Mouse (Mus musculus) kidney, adult 2 months (tissue): ENCODE data around the gene Yaf2. TPM values are rescaled to one million over a fixed set of nuclear protein-coding genes. Genes with fewer than 3 reads are reported as not detected.
"Not testable (repeated sequence)": the region's sequence is repeated elsewhere in the genome, so short reads cannot be mapped to it uniquely, and the experiment has no call there.

Source experiments
- DNase-seq: peaks from one replicate; pipeline ENCODE4 v3.0.0; 2021
- H3K27ac ChIP-seq: fragments of 200-500 bp; 2 replicates; pipeline ENCODE4 v1.5.1; 2012; ENCODE audit warnings: low read depth, low read length, control low read depth, inconsistent platforms; ENCODE audit not compliant: insufficient read depth
- H3K27me3 ChIP-seq: fragments of 200-500 bp; replicated peaks from 2 replicates; pipeline ENCODE4 v1.6.1; 2012; ENCODE audit warnings: mild to moderate bottlenecking, moderate library complexity, low read length, inconsistent platforms; ENCODE audit not compliant: control insufficient read depth, insufficient read depth
- H3K36me3 ChIP-seq: fragments of 200-500 bp; 2 replicates; pipeline ENCODE4 v1.6.1; 2012; ENCODE audit warnings: mild to moderate bottlenecking, moderate library complexity, low read length, inconsistent platforms; ENCODE audit not compliant: control insufficient read depth, insufficient read depth
- H3K4me1 ChIP-seq: fragments of 200-500 bp; 2 replicates; pipeline ENCODE4 v1.6.1; 2011; ENCODE audit warnings: low read length; ENCODE audit not compliant: control insufficient read depth, insufficient read depth
- H3K4me3 ChIP-seq: fragments of 200-500 bp; 2 replicates; pipeline ENCODE4 v1.5.1; 2011; ENCODE audit warnings: mild to moderate bottlenecking, low read depth, low read length, control low read depth; ENCODE audit not compliant: insufficient read depth
- CTCF ChIP-seq: fragments of 200-500 bp; conservative IDR thresholded peaks from 2 replicates; pipeline ENCODE4 v1.5.1; 2011; ENCODE audit warnings: low read depth, mild to moderate bottlenecking, control low read depth, low read length, moderate library complexity, mixed read lengths; ENCODE audit not compliant: insufficient read depth, insufficient read length
- POLR2A ChIP-seq: fragments of 200-500 bp; IDR thresholded peaks from one replicate; pipeline ENCODE4 v1.6.1; 2011; ENCODE audit warnings: low read depth, low read length, control low read depth
- WGBS: fragments of 180-500 bp; shearing (Covaris S2); methylation state at CpG from one replicate; pipeline ENCODE4 v1.1.7; 2018; 5-methylcytosine and 5-hydroxymethylcytosine counted together
- polyA plus RNA-seq: library from polyadenylated mRNA; depleted of rRNA; stranded (reverse); fragments of >200 nt; gene quantifications from 2 replicates; pipeline ENCODE4 v1.2.3, GENCODE M21; 2012; rRNA removed

Gene Yaf2
- 22.7 and 23.8 TPM in 2 replicates for polyA plus RNA-seq

DNA sequence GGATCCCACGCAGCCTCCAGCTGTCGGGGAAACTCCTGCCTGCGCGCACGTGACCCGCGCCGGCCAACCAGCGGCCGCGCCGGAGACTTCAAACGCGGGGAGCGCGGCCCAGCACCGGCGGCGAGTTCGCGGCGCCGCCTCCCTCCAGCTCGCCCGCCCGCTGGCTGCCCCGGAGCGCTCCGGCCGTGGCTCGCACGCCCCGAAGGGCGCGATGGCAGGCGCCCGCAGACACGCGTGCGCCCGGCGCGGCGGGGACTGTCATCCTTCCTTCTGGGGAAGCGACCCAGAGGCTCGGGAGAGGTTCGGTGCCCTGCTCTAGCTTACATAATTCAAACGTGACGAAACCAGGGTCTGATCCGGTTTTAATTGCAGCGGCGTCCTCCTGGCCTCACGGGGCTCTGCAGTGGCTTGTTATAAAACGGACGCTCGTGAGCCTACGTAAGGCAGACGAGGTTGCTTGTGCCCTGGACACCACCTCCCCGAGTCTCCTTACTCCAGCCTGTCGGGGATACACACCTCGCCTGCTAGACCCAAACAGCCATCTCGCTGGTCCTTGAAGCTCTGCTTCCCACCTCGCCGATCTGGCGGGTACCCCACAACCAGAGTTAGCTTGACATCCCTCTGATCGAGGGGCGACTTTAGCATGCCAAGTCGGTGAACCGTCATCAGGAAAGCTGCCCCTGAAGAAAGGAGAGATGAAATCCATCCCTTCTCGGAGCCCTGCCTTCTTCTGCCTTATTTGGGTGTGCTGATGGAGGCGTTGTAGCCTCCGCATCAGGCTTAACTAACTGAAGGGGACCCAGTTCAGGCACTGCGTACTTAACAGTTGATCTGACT is at the start of gene Yaf2:
TSS of gene Yaf2 (minus strand) at position 11 of the 837 bp plus-strand sequence.
- TF ChIP-seq POLR2A, result no peak
- no peak for TF ChIP-seq CTCF
- H3K4me3 ChIP-seq, result peak within 1 kb of the TSS; percentile 68
- no peaks in the 10 kb centered on the region for H3K36me3 ChIP-seq
- 0 out of 2 replicates have a peak, but pooled peaks cover 3% of the 10 kb centered on the region for H3K4me1 ChIP-seq
- under 1% methylated on average over 73 of the region's 73 CpGs for WGBS
- H3K27me3 ChIP-seq, result no peaks in the 10 kb centered on the region
- DNase-seq, result peak; percentile 91
- H3K27ac ChIP-seq, result peak within 1 kb of the TSS; percentile 36; the same call in 1 of the 2 replicates

DNA sequence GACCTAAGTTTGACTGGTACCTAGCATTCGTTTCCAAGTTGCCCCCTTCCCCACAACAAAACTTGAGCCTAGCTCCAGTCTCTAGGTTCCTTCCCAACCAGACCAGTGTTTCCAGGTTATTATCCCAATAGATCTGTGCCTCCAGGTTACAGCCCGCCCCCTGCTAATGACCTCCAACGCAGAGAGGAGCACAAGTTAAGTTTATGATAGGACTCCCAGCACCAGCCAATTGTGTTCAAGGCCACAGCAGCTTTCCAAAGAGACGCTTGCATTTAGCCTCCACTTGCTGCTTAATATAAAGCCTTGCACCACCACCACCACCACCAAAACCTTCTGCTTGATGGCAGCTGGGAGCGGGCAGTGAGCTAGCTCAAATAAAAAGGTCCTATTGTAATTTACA is 44.6 kb upstream of the Yaf2 start:
- Histone ChIP-seq H3K36me3 (no peaks in the 10 kb centered on the region), H3K4me1 (no peaks in the 10 kb centered on the region), H3K4me3 (no peak overlapping the region), H3K27me3 (no peaks in the 10 kb centered on the region), H3K27ac (no peak overlapping the region)
- no peak for DNase-seq
- TF ChIP-seq POLR2A (no peak), CTCF (no peak)
- 58% methylated on average over 5 of the region's 5 CpGs for WGBS

DNA sequence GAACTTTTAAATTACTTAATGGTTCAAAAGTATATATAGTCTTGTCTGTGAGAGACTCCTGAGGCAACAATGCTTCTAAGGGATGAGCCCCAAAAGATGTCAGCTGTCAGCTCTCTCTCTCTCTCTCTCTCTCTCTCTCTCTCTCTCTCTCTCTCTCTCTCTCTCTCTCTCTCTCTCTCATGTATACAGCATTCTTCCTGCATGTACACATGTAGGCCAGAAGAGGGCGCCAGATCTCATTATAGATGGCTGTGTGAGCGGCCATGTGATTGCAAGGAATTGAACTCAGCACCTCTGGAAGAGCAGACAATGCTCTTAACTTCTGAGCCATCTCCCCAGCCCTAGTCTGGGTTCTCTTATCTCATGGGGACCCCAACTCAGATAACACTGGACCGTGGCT is 42.4 kb upstream of the Yaf2 start:
- DNase-seq, result no peak
- H3K36me3 ChIP-seq, result no peaks in the 10 kb centered on the region
- H3K27ac ChIP-seq, result no peak overlapping the region
- H3K27me3 ChIP-seq, result no peaks in the 10 kb centered on the region
- no peak for TF ChIP-seq POLR2A
- peak; percentile 50 for TF ChIP-seq CTCF
- WGBS, result 78% methylated on average over 3 of the region's 3 CpGs
- no peaks in the 10 kb centered on the region for H3K4me1 ChIP-seq
- no peak overlapping the region for H3K4me3 ChIP-seq

DNA sequence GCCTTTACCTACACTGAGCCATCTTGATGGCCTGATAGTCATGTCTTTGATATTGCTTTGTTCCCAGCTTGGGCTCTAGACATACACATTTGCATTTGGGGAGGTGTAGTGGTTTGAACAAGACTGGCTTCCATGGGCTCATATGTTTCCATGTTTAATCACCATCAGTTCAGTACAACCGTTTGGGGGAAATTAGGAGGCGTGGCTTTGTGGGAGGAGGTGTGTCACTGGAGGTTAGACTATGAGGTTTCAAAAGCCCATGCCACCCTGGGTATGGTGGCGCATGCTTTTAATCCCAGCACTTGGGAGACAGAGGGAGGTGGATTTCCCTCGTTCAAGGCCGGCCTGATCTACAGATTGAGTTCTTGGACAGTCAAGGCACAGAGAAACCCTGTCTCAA is 39.0 kb upstream of the Yaf2 start:
- Histone ChIP-seq H3K4me3 (no peak overlapping the region), H3K27ac (no peak overlapping the region), H3K36me3 (no peaks in the 10 kb centered on the region), H3K27me3 (no peaks in the 10 kb centered on the region), H3K4me1 (no peaks in the 10 kb centered on the region)
- no peak for DNase-seq
- 87% methylated on average over 5 of the region's 5 CpGs for WGBS
- TF ChIP-seq POLR2A (no peak), CTCF (no peak)

DNA sequence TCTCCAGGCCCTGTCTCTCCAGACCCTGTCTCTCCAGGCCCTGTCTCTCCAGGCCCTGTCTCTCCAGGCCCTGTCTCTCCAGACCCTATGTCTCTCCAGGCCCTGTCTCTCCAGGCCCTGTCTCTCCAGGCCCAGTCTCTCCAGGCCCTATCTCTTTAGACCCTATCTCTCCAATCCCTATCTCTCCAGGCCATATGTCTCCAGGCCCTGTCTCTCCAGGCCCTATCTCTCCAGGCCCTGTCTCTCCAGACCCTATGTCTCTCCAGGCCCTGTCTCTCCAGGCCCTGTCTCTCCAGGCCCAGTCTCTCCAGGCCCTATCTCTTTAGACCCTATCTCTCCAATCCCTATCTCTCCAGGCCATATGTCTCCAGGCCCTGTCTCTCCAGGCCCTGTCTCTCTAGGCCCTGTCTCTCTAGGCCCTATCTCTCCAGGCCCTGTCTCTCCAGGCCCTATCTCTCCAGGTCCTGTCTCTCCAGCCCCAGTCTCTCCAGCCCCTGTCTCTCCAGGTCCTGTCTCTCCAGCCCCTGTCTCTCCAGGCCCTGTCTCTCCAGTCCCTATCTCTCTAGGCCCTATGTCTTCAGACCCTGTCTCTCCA is 35.9 kb upstream of the Yaf2 start:
- not testable (repeated sequence) for H3K27ac ChIP-seq

DNA sequence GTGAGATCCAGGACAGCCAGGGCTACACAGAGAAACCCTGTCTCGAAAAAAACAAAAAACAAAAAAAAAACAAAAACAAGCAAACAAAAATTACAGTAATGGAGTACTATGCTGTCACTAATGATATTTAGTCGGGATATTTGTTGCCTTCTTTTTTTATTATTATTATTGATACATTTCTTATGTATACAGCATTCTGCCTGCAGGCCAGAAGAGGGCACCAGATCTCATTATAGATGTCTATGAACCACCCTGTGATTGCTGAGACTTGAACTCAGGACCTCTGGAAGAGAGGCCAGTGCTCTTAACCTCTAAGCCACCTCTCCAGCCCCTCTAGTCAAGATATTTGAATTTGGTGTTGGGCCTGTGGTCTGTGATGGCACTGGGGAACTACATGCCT is 35.1 kb upstream of the Yaf2 start:
- no peak for DNase-seq
- Histone ChIP-seq H3K4me1 (no peaks in the 10 kb centered on the region), H3K27ac (no peak overlapping the region), H3K36me3 (no peaks in the 10 kb centered on the region), H3K4me3 (no peak overlapping the region), H3K27me3 (no peaks in the 10 kb centered on the region)
- no peak for TF ChIP-seq POLR2A
- TF ChIP-seq CTCF, result no peak
- 90% methylated on average over 2 of the region's 2 CpGs for WGBS

More for the DNA sequence above, 35.9 kb upstream of the Yaf2 start:
- H3K4me1 ChIP-seq, H3K4me3 ChIP-seq, H3K27me3 ChIP-seq, DNase-seq, H3K36me3 ChIP-seq: not testable (repeated sequence)

DNA sequence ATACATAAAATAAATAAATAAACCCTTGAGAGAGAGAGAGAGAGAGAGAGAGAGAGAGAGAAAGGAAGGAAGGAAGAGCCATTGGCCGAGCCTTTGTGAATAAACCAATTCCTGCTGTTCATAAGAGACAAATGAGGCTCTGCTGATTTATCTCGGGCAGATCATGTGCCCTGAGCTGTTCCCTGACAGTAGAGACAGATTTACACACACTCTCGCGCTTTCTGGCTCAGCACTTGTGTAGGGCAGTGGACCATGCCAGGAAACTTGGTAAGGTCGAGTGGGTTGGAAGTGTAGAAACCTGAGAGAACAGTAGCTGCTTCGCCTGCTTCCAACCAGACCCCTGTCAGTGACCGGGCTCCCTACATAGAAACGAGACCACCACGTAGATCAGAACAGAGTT is 31.8 kb upstream of the Yaf2 start:
- no peaks in the 10 kb centered on the region for H3K36me3 ChIP-seq
- no peaks in the 10 kb centered on the region for H3K27me3 ChIP-seq
- 13% methylated on average over 9 of the region's 9 CpGs for WGBS
- DNase-seq, result peak; percentile 18
- H3K4me3 ChIP-seq, result no peak overlapping the region
- no peak for TF ChIP-seq POLR2A
- TF ChIP-seq CTCF, result no peak
- no peaks in the 10 kb centered on the region for H3K4me1 ChIP-seq
- no peak overlapping the region for H3K27ac ChIP-seq
